Mouse (Mus musculus): ENCODE data around the gene Cxcl17.

The Cxcl17 gene

GRCm38 (mm10) chr7:25390986-25391385 is 21.7 kb downstream of the Cxcl17 start:
- DNase-seq (ENCODE audit: low read depth), result no peak

GRCm38 (mm10) chr7:25390054-25390770 is 22.5 kb downstream of the Cxcl17 start:
- DNase-seq (ENCODE audit: low read depth), result no peak

- no peak for DNase-seq (ENCODE audit: low read depth)
Measured at GRCm38 (mm10) chr7:25388916-25389315, 23.8 kb downstream of the Cxcl17 start.

GRCm38 (mm10) chr7:25387811-25388440 is 24.8 kb downstream of the Cxcl17 start:
- no peak for DNase-seq (ENCODE audit: low read depth)

GRCm38 (mm10) chr7:25385850-25386555 is 26.7 kb downstream of the Cxcl17 start:
- DNase-seq (ENCODE audit: low read depth), result peak; percentile 45

- no peak for DNase-seq (ENCODE audit: low read depth)
Measured at GRCm38 (mm10) chr7:25385259-25385658, 27.4 kb downstream of the Cxcl17 start.

GRCm38 (mm10) chr7:25384818-25385217 is 27.9 kb downstream of the Cxcl17 start:
- no peak for DNase-seq (ENCODE audit: low read depth)

- no peak for DNase-seq (ENCODE audit: low read depth)
Measured at GRCm38 (mm10) chr7:25384318-25384717, 28.4 kb downstream of the Cxcl17 start.

- DNase-seq (ENCODE audit: low read depth), result no peak
Measured at GRCm38 (mm10) chr7:25383891-25384290, 28.8 kb downstream of the Cxcl17 start.

- no peak for DNase-seq (ENCODE audit: low read depth)
Measured at GRCm38 (mm10) chr7:25383385-25383784, 29.3 kb downstream of the Cxcl17 start.

- no peak for DNase-seq (ENCODE audit: low read depth)
Measured at GRCm38 (mm10) chr7:25382541-25382940, 30.1 kb downstream of the Cxcl17 start.

GRCm38 (mm10) chr7:25381284-25381680 is 31.4 kb downstream of the Cxcl17 start:
- no peak for DNase-seq (ENCODE audit: low read depth)

- DNase-seq (ENCODE audit: low read depth), result peak; percentile 44
Measured at GRCm38 (mm10) chr7:25380392-25381283, 32.0 kb downstream of the Cxcl17 start.

GRCm38 (mm10) chr7:25379551-25380351 is 32.9 kb downstream of the Cxcl17 start:
- DNase-seq (ENCODE audit: low read depth), result peak; percentile 87

- DNase-seq (ENCODE audit: low read depth), result no peak
Measured at GRCm38 (mm10) chr7:25378181-25379100, 34.2 kb downstream of the Cxcl17 start.

- no peak for DNase-seq (ENCODE audit: low read depth)
Measured at GRCm38 (mm10) chr7:25377100-25377700, 35.5 kb downstream of the Cxcl17 start.

GRCm38 (mm10) chr7:25376556-25376955 is 36.1 kb downstream of the Cxcl17 start:
- DNase-seq (ENCODE audit: low read depth), result no peak

- DNase-seq (ENCODE audit: low read depth), result no peak
Measured at GRCm38 (mm10) chr7:25372441-25372840, 40.2 kb downstream of the Cxcl17 start.

- no peak for DNase-seq (ENCODE audit: low read depth)
Measured at GRCm38 (mm10) chr7:25369058-25369749, 43.5 kb downstream of the Cxcl17 start, which contains the start of gene Cnfn. Gene Cnfn, minus strand, starts transcription at chr7:25369724.

Measured in naive thymus-derived CD4-positive, alpha-beta T cell, adult 2 months (primary cell).